Mouse (Mus musculus): Measurements from ENCODE around the gene Sgms1.

The Sgms1 gene

DNA sequence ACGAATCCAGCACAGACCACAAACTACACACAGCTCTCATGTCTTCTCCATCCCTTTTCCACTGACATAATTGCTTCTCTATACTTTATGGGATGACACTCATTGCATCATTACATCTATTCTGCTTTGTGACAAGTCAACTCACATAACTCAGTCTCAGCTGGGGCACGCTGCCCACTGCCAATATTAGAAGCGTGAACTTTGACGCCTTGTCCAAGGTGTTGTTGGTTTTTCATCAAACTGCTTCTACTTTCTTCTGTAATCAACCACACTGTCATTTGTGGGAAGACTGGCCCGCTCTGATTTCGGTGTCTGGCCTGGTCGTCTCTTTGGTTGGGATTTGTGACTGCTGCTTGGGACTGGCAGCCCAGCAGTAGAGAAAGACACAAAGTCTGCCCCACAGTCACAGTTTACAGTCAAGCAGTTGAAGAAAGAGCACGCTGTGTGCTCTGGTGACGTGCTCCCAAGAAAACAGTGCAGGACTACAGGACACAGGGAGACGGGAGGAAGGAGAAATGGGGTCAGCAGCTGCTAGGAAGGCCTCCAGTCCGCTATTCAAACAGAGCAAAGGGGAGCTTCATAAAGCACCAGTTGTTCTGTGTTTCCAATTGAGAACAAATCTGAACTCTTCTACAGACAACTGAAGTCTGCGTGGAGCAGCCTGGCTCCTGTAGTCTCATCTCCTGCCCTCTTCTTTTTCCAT lies 120.2 kb downstream of the Sgms1 start:
- no peak for DNase-seq (ENCODE audit: low spot score in 2 of 2)

DNA sequence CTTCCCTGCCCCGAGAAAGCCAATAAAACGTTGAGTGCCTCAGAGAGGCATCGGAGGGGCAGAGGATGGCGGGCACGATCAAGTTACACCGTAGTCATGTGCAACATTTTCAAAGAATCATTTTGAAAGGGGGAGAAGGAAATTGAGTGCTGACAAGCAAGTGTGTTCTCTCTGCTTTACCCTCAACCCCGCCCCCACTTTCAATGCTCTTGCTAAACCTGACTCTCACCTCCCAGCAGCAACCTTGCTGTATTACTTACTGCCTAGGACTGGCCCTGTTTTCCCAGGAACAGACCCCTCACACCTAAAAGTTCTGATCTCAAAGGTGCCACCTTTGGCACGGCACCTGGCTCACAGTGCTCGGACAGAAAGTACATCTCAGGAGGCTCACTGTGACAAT lies 121.0 kb downstream of the Sgms1 start:
- DNase-seq (ENCODE audit: low spot score in 2 of 2): no peak

- no peak for DNase-seq (ENCODE audit: low spot score in 2 of 2)
Measured at GRCm38 (mm10) chr19:32266385-32267252, 122.9 kb downstream of the Sgms1 start.

- no peak for DNase-seq (ENCODE audit: low spot score in 2 of 2)
Measured at GRCm38 (mm10) chr19:32263753-32264152, 125.8 kb downstream of the Sgms1 start.

DNA sequence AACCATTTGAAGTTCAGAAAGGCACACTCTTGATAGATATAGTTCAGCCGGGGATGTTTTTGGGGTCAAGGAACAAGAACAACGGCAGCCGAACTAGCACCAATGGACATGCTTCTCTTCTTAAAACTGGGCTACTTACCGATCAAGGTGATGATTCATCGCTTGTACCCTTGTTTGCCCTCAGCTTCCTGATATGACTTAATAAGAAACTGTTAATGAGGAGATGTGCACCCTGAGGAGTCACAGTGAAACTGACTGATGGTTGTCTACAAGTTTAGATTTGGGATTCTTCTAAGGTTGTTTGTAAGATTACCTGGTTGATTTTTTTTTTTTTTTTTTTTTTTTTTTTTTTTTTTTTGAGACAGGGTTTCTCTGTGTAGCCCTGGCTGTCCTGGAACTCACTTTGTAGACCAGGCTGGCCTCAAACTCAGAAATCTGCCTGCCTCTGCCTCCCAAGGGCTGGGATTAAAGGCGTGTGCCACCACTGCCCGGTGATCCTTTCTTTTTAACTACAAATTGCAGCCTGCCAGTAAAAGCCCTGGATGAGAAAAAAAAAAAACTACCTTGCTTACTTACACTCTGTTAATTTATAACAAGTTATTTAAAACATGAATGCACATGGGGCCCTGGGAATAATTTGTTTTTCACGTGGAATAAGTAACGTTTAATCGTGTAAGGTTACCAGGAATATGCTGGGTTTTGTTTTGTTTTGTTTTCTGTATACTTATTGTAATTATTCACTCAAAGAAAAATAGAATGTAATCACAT lies 126.5 kb downstream of the Sgms1 start:
- no peak for DNase-seq (ENCODE audit: low spot score in 2 of 2)

DNA sequence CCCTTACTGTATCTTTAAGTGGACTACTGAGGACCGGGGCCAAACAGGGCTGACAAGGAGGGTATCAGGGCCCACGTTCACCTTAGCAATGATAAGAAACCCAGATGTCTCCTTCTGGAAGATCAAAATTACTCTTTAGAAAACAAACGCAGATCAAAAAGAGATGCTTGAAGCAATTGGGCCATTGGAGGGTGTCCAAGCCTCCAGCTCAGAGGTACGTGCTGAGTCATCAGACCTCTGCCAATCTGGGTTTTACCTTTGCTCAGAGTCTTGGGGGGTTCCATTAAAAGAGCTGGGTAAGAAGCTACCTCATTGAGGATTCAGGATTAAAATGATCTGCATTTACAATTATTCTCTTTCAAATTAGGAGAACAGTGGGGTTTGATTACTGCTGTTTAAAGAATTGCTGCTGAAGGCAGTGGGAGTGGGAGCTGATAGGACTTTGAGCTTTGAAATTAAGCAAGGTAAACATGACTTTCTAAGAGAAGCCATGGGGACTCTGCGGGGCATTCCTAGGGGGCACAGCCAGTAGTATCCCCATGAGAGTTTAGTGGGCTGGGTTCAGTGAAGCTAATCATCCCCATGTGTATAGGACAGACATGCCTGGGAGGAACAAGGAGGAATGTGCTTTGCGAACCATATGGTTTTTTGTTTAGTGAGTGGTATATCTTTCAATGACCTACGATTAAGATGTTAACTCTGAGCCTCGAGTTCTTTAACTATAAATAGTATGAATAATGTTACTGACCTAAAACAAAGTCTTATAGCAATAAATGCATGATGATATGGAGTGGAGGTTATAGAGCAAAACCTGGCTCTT lies 128.4 kb downstream of the Sgms1 start:
- no peak for DNase-seq (ENCODE audit: low spot score in 2 of 2)

GRCm38 (mm10) chr19:32259830-32260229 lies 129.7 kb downstream of the Sgms1 start:
- no peak for DNase-seq (ENCODE audit: low spot score in 2 of 2)

DNA sequence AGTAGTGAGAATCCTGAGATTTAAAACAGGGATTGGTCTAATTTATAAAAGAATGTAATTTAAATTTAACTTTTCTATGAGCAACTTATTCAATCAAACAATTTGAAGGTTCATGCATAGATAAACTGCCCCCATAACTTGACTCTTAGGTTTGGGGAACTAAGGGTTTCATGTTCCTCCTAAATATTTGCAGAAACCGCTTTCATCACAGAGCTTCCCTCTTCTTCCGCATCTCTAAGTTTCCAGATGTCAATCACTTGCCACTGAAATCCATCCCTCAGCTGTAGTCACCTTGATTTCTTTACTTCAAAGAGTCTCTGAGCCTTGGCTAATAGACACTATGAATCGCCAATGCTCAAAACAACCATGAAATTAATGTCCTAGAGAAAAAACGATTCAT lies 130.5 kb downstream of the Sgms1 start:
- no peak for DNase-seq (ENCODE audit: low spot score in 2 of 2)

DNA sequence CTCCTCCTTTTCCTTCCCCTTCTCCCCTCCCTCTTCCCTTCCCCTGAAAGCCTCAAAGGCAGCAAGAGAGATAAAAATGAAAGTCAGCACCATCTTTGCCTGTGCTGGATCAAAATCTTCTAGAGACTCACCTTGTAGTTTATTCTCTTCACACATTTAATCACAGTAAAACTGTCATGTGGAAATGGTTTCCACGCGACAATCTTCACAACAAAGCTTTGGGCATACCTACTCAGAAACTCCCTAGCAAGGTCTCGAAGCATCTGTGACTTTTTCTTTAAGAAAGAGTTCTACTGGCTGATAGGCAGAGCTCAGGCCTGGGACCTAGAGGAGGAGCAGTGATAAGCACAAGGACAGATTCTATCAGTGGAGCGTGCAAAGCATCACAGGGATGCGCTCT lies 131.4 kb downstream of the Sgms1 start:
- no peak for DNase-seq (ENCODE audit: low spot score in 2 of 2)

- DNase-seq (ENCODE audit: low spot score in 2 of 2): no peak
Measured at GRCm38 (mm10) chr19:32257616-32258015, 131.9 kb downstream of the Sgms1 start.

- DNase-seq (ENCODE audit: low spot score in 2 of 2): no peak
Measured at GRCm38 (mm10) chr19:32256706-32257415, 132.7 kb downstream of the Sgms1 start.

DNA sequence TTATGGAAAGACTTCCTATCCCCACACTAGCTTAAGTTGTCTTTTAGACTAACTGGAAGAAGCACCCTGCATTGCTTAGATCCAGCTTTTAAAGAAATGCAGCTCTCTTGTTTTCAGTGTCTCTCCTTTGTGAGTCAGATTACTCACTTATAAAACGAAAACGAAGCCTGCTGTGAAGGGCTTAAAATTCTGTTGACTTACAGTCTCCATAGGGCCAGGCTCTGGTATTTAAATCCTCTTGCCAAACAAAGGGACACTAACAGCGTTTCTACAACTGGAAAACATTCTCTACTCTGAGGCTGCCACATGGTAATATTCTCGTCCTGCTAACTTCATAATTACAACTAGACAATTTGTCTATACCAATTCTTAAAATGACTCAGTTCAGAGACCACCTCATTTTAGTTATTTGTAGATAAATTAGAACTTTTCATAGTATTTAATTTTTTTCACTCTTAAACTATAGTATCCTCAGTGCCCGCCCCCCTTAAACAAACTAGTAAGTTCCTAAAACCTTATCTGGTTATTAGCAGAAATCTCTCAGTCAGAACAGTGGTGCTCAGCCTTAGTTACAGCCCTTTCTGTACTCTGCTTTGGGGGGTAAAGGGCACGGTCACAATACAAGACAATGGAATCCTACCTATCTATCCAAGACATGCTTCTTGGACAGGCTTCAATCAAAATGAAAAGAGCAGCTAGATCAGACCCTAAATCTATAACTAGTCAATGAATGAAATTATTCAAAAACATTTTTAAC lies 133.9 kb downstream of the Sgms1 start:
- DNase-seq (ENCODE audit: low spot score in 2 of 2): no peak

DNA sequence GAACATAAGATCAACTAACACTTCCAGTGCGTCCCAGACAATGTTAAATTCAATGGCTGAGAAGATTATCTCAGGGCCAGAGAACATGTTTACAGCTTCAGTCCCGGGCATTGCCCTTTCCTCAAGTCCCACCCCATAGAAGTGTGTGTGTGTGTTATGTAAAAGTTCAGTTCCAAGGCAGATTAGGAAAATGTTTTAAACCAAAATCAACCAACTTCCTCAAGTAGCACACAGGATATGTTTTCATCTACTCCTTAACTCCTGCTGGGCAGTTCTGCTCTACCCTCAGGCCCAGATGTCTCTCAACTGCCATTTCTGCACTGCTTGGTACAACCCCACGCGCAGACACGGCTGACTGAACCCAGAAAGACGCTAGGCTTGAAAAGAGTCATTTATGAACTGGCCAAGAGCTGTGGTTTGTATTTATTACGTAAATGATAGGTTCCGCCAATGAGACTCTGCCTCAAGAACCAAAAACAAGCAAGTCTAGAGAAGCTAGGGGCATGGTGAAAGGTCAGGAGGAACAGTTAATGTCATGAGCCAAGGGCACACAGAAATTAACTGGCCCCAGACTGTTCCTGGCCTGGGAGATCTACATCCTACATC lies 134.7 kb downstream of the Sgms1 start:
- no peak for DNase-seq (ENCODE audit: low spot score in 2 of 2)

DNA sequence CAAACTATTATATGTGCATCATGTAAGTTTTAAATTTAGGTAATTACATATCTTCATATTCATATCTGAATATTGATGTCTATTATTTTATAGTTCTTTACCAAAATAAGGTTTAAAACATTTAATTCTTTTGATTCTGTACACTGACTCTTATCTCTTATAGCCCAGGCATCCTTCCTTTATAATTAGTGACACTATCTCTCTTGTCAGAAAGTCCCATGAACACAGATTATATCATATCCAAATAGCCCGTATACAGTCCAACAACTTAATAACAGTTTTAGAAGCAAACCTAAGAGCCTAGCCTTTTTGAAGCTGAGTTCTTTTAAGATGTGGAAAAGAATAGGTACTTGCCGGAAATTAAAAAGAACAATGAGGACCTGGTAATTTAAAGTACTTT lies 135.3 kb downstream of the Sgms1 start:
- DNase-seq (ENCODE audit: low spot score in 2 of 2): no peak

DNA sequence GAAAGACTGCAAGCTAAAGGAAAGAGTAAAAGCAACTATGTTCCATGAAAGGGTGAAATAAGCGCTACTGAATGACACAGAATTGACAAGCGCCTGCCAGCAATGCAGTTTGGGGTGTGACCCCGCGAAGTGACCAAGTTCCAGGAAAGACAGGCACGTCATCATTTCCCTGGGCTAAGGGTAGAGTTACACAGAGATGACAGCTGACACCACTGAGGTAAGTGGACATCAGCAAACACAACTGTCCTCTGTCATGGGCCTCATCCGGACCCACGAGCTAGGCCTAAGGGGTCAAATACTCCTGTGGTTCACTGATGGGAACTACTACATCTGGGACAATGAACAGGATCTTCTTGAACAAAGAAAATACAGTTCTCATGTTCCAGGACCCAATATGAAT lies 136.5 kb downstream of the Sgms1 start:
- no peak for DNase-seq (ENCODE audit: low spot score in 2 of 2)

DNA sequence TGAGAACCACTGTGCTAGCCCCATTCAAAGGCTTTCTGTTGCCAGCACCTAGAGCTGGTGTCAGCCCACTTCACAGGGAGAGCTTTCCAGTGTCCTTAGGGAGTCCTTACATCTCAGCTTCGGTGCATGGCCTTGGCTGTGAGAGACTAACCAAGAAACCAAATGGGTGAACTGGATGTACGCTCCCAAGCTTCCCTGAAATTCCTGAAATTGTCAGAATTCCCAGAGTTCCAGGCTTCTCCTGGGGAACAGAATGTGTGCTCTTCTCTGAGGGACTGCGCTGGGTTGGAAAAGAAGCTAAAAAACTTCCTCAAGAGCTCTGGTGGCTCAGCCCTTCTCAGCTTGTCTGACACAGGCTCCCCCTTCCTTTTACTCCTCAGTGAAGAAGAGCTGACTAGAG lies 137.1 kb downstream of the Sgms1 start:
- DNase-seq (ENCODE audit: low spot score in 2 of 2): no peak

DNA sequence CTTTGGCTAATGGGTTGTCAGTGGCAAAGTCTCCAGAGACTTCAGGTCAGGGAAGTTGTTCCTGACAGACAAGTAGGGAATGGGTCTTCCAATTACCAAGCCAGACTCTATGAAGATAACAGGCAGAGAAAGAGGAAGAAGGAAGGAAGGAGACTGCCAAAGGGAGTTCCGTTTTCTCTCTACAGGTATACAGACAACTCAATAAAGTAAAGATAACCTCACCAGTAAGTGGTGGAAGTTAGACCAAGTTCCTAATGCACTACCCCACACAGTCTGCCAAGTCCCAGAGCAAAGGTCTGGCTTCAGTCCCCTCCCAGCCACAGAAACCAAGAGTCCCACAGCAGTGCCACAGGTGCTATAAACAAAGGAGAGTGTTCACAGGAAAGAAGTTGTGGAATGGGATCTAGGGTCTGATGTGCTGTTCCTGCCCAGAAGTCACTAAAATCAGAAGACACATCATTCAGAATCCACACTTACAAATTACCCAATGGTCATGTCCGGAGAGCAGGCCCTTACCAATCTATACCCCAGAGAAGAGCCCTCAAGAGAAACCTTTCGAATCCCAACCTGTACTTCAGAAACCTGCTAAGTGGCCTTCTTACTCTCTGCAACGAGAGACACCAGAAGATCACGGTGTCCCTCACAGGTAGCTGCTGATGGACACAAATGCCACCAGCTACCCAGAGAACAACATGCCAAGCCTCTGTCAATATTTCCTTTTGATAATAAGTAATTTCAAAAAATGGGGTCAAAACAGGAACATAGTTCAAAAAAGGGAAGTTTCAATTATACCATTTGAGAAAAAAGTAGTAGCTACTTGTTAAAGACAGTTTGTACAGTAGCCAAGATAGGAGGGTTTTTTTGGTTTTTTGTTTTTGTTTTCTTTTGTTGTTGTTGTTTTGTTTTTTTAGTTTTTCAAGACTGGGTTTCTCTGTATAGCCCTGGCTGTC lies 140.1 kb downstream of the Sgms1 start:
- DNase-seq (ENCODE audit: low spot score in 2 of 2): no peak

- no peak for DNase-seq (ENCODE audit: low spot score in 2 of 2)
Measured at GRCm38 (mm10) chr19:32244881-32245280, 144.6 kb downstream of the Sgms1 start.

DNA sequence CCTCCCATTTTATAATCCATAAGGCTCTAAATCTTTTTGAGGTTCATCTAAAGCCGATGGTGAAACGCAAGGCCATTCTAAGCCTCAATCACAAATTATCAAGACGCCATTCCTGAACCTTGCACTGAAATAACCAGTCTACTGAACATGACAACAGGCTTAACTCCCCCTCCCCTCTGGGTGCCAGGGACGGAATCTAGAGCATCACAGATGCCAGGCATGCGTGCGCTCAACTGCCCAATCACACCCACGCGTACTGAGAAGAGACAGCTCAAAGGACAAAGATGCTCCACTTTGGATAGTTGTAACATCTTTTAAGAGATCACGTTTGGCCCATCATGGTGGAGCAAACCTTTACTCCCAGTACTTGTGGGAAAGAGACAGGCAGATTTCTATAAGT lies 146.3 kb downstream of the Sgms1 start:
- DNase-seq (ENCODE audit: low spot score in 2 of 2): no peak
